Mouse (Mus musculus) kidney, postnatal 36 days (tissue): ENCODE measurements around the gene Gm14085.
"Not testable (repeated sequence)": the region's sequence is repeated elsewhere in the genome, so short reads cannot be mapped to it uniquely, and the experiment has no call there.

Source experiments
- DNase-seq, 2 experiments: peaks; one replicate each; pipeline ENCODE4 v3.0.0; 2021 to 2022; ENCODE audit warnings: mixed read lengths in 2 of 2

Gm14085 gene

GRCm38 (mm10) chr2:122484641-122485040 lies at the start of gene Gm14085:
Gm14085 (plus strand) TSS chr2:122484941.
- no peak for DNase-seq

- DNase-seq: not testable (repeated sequence)
Observed at GRCm38 (mm10) chr2:122438706-122439482, 45.8 kb upstream of the Gm14085 start.

GRCm38 (mm10) chr2:122440521-122440920 lies 44.2 kb upstream of the Gm14085 start:
- DNase-seq: not testable (repeated sequence)

- DNase-seq: no peak
Observed at GRCm38 (mm10) chr2:122441000-122441933, 43.5 kb upstream of the Gm14085 start.

- DNase-seq: no peak
Observed at GRCm38 (mm10) chr2:122450351-122450750, 34.4 kb upstream of the Gm14085 start.

- DNase-seq: no peak
Observed at GRCm38 (mm10) chr2:122452426-122452825, 32.3 kb upstream of the Gm14085 start.

- DNase-seq: peak in 1 of 2 experiments; percentile 2
Observed at GRCm38 (mm10) chr2:122466901-122467300, 17.8 kb upstream of the Gm14085 start.

DNA sequence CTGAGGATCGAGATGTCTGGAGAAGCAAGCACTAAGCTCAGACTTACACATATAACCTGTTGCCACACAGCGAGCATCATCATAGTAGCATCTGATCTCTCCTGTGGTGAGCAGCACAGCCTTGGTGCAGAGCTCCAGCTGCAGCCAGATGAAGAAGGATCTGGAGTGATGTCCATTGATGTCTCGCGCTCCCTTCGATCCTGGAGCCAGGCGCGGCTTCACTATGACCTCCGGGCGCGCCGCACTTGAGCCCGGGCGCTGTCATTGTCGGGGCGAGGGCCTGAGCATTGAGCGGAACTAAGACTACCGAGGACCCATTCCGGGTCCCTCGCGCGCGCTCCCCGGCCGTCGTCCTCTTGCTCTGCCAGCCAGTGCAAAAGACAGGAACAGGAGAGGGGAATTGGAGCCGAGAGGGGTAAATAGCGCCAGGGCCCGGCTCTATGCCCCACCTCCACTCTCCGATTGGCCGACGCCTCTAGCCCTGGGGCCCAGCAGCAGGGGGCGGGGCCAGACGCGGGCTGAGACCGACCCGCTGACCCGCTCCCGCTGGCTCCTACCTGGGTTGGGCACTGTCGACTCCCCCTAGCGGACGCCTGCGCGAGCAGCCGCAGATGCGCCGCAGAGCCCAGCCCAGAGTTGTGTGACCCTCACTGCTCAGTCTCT lies 17.3 kb upstream of the Gm14085 start:
- peak; percentile 96 to 98 for DNase-seq

DNA sequence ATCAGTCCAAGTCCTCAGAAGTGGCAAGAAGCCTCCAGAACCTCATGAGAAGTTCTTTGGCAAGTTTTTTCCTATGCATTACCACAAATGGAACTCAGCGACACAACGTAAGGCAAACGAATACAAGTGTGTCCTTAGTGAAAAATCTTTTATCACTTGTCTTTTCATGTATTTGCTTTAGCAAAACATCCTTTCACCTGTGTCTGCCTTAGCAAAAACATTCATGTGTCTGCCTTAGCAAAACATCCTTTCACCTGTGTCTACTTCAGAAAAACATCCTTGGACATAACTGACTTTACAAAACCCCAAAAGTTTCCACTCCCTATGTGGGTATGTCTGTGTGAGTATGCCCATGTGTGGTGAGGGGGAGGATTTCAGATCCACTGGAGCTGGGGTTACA lies 15.5 kb upstream of the Gm14085 start:
- no peak for DNase-seq

- no peak for DNase-seq
Observed at GRCm38 (mm10) chr2:122476585-122476984, 8.2 kb upstream of the Gm14085 start.

DNA sequence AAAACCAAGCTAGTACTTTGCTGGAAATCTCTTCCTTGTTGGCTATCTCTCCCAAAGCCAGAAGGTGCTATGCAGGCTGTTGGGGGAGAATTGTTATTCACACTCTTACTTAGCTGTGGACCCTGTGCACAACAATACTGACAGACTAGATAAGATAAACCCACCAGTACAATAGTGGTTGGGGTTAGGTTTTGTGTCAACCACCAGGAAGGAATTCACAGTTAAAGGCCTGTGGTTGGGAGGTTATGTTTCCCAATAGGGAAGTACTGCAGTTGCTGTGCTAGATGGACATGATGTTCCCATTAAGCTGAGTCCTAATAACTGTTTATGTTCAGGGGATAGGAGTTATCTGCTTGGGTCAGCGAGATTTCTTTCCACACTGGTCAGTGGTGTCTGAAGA lies 954 bp upstream of the Gm14085 start:
- DNase-seq: not testable (repeated sequence)

DNA sequence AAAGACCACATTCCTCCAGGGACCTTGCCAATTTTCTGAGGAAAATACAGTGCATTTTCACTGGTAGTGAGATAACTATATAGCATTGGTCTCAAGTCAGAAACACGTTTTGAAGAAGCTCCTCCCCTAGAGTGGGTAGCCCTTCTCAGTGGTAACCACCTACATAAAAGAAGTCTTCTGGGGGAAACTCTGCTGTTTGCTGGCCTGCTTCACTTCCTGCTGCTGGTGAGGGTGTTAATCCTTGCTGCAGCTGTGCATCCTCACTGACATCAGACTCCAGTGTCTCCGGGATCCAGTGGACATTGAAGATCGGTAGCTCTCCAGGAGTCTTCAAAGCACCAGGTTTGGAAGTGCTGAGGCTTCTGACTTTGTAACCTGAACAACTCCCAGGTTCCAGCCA lies 913 bp downstream of the Gm14085 start:
- DNase-seq: not testable (repeated sequence)

DNA sequence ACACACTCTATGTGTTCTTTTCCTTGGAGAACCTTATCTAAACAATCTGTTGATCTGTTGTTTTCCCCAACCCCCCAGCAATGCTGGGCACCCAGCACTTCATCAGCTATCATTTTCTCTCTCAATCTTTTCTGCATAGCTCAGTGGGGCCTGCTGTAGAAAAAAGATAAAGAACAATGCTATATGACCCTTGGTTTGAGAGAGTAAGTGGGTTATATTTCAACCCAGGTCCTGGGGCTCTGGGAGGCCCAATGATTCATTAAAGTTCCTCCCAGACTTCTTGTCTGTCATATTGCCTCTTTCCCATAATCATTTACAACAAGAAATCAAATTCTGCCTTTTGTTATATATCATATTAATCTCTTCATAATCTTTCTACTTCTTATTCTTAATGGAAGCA lies 1.4 kb downstream of the Gm14085 start:
- not testable (repeated sequence) for DNase-seq

DNA sequence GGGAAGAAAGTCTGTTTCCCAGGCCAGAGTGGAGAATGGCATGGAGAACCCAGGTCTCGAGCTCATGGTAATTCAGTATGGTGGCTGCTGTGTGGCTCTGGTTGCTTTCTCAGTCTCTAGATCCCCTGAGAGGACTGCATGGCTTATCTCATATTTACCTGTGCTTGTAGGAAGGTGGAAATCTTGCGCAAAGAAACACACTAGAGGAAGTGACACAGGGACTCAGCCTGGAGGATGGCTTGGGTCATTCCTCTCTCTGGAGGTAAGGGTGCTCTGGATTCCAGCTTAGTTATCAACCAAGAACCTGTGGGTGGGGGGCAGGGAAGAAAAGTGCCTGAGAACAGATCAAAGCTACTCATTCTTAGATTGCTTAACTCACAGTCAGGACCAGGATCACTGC lies 1.9 kb downstream of the Gm14085 start:
- no peak for DNase-seq

DNA sequence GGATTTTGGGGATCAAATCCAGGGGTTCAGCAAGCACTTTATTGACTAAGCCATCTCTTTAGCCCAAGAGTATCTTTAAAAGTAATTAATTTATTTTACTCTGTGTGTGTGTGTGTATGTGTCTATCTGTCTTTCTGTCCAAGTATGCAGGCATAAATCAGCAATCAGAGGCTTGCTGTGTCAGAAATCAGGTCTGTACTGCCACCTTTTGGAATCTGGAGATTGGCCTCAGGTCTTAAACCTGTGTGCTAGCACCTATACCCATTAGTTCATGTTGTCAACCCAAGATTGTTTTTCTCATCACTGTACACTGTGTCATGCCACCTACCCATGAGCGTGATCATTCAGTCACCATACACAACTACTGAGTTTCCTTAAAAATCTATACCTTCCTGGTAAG lies 45.0 kb downstream of the Gm14085 start:
- not testable (repeated sequence) for DNase-seq

- no peak for DNase-seq
Observed at GRCm38 (mm10) chr2:122531290-122531689, 46.5 kb downstream of the Gm14085 start.

- no peak for DNase-seq
Observed at GRCm38 (mm10) chr2:122531726-122532125, 47.0 kb downstream of the Gm14085 start.

DNA sequence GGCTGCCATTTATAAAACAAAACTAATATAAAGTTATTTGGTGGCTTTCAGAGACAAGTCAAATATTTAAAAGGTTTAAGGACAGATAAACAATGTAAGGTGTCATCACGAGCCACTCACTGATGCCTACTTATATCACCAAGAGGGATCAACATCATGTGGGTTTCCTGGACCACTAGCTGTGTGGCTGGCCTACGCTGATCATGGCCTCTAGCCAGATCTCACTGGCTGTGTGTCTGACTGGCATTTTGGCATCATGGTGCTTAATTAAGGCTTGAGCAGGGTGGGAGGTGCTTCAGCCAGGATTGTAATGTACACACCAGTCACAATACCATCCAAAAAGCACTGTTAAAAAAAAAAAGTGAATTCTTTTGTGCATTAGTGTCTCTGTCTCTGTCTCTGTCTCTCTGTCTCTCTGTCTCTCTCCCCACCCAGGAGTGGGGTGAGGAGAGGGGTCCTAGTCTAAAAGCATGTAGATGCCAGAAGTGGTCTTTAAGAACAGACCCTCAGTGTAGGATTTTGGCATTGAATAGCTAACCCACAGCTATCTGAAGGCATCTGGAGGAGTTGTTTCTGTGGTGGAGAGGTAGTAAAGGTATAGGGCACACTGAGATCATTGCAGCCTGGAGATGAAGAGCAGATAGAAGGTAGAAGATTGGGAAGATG lies 47.5 kb downstream of the Gm14085 start:
- no peak for DNase-seq

- no peak for DNase-seq
Observed at GRCm38 (mm10) chr2:122532802-122533186, 48.1 kb downstream of the Gm14085 start.

DNA sequence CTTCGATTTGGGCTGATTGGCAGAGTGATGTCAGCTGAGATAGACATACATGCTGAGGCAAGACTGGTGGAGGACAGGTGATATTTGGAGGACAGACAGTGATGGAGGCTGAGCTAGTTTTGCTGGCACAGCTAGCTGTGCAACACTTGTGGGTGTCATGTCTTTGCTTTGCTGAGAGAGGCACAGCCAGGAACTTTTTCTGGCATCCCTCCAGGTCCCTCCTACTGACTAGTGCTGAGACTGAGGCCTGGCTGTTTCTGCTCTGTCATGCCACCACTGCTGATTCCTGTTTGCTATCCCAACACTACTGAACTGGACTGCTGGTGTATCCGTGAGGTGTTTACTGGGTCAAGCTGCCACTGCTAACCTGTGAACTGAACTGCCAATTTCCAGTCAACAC lies 48.6 kb downstream of the Gm14085 start:
- peak; percentile 11 to 52 for DNase-seq

DNA sequence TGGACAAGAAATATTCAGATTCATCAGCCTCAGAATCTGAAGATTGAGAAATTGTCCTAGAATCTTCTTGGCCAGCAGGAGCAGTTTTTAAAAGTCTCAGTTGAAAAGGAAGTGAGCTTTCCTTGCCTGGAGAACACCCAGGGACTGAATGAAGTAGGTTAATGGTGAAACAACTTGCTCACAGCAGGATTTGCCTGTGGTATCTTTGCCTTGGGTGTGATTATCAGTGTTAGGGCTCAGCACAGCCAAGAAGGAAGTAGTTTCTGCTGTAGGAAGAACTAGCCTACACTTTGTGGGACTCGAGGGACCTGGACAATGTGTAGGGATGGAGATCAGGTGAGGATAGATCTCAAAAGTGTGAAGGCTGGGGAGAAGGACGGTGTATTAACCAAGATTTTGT lies 49.9 kb downstream of the Gm14085 start:
- no peak for DNase-seq

- DNase-seq: peak in 1 of 2 experiments; percentile 72
Observed at GRCm38 (mm10) chr2:122558317-122558716, 73.6 kb downstream of the Gm14085 start.

GRCm38 (mm10) chr2:122561221-122561620 lies 76.5 kb downstream of the Gm14085 start:
- DNase-seq: no peak
